Mouse (Mus musculus) liver, embryonic 16.5 days (tissue): ENCODE measurements at regions not wholly inside any gene's neighbourhood (a gene's known extent, or its start where the extent isn't known, plus 50 kb on each side); places are given as distances from the start of the nearest gene placed in this dataset.

ENCODE experiments used
- ATAC-seq: fragments of 200-750 bp; cut with Nextera tagmentation; 2 replicates; pipeline ENCODE4 v1.8.0; 2017; ENCODE audit warnings: low read depth, mild to moderate bottlenecking, moderate number of reproducible peaks, moderate library complexity
- H3K27ac ChIP-seq: fragments of 300-500 bp; sonication (generic); 2 replicates; pipeline ENCODE4 v1.5.1; 2014; ENCODE audit warnings: mild to moderate bottlenecking, low read length
- H3K27me3 ChIP-seq: fragments of 300-500 bp; sonication (generic); 2 replicates; pipeline ENCODE4 v1.6.1; 2014; ENCODE audit warnings: low read depth, low read length, mixed read lengths; ENCODE audit not compliant: control insufficient read depth, insufficient read depth
- H3K36me3 ChIP-seq: fragments of 300-500 bp; sonication (generic); 2 replicates; pipeline ENCODE4 v1.6.1; 2014; ENCODE audit warnings: mild to moderate bottlenecking; ENCODE audit not compliant: control insufficient read depth, insufficient read depth
- H3K4me1 ChIP-seq: fragments of 300-500 bp; sonication (generic); 2 replicates; pipeline ENCODE4 v1.6.1; 2014; ENCODE audit warnings: low read depth, low read length, mixed read lengths; ENCODE audit not compliant: control insufficient read depth
- H3K4me2 ChIP-seq: fragments of 300-500 bp; sonication (generic); 2 replicates; pipeline ENCODE4 v1.6.1; 2014; ENCODE audit warnings: low read depth, low read length, mixed read lengths
- H3K4me3 ChIP-seq: fragments of 300-500 bp; sonication (generic); 2 replicates; pipeline ENCODE4 v1.5.1; 2014; ENCODE audit warnings: low read depth, mild to moderate bottlenecking, low read length
- H3K9ac ChIP-seq: fragments of 300-500 bp; sonication (generic); 2 replicates; pipeline ENCODE4 v1.6.1; 2014; ENCODE audit warnings: low read depth, low read length
- H3K9me3 ChIP-seq: fragments of 300-500 bp; sonication (generic); replicated peaks from 2 replicates; pipeline ENCODE4 v1.6.1; 2016; ENCODE audit warnings: low read length; ENCODE audit not compliant: control insufficient read depth
- WGBS: fragments of 180-500 bp; shearing (Covaris S2); extraction: QIAGEN DNeasy Blood & Tissue Kit; methylation state at CpG from one replicate; pipeline ENCODE4 v1.1.7; 2014; ENCODE audit not compliant: insufficient replicate concordance; 5-methylcytosine and 5-hydroxymethylcytosine counted together

GRCm38 (mm10) chr12:49974591-49975323 is 589.8 kb downstream of the Gm43517 start:
- Histone ChIP-seq H3K36me3 (no peaks in the 10 kb centered on the region), H3K27ac (no peak overlapping the region), H3K9me3 (no peaks in the 10 kb centered on the region), H3K27me3 (no peaks in the 10 kb centered on the region), H3K9ac (no peak overlapping the region), H3K4me2 (no peak overlapping the region), H3K4me1 (no peaks in the 10 kb centered on the region), H3K4me3 (no peak overlapping the region)
- WGBS = 53% methylated on average over 2 of the region's 2 CpGs
- ATAC-seq = no peak

GRCm38 (mm10) chr12:49975553-49975952 is 590.6 kb downstream of the Gm43517 start:
- no peaks in the 10 kb centered on the region for H3K9me3 ChIP-seq
- H3K4me2 ChIP-seq = no peak overlapping the region
- 47% methylated on average over 1 of the region's 1 CpGs for WGBS
- no peak for ATAC-seq
- H3K27me3 ChIP-seq = no peaks in the 10 kb centered on the region
- H3K4me1 ChIP-seq = no peaks in the 10 kb centered on the region
- H3K36me3 ChIP-seq = no peaks in the 10 kb centered on the region
- no peak overlapping the region for H3K4me3 ChIP-seq
- H3K27ac ChIP-seq = no peak overlapping the region
- no peak overlapping the region for H3K9ac ChIP-seq

- no peaks in the 10 kb centered on the region for H3K4me1 ChIP-seq
- no peak overlapping the region for H3K27ac ChIP-seq
- H3K4me2 ChIP-seq = no peak overlapping the region
- H3K9me3 ChIP-seq = no peaks in the 10 kb centered on the region
- no peak overlapping the region for H3K9ac ChIP-seq
- H3K36me3 ChIP-seq = no peaks in the 10 kb centered on the region
- H3K27me3 ChIP-seq = no peaks in the 10 kb centered on the region
- H3K4me3 ChIP-seq = no peak overlapping the region
- 66% methylated on average over 7 of the region's 7 CpGs for WGBS
- no peak for ATAC-seq
Observed at GRCm38 (mm10) chr12:49992501-49993079, 607.6 kb downstream of the Gm43517 start.

DNA sequence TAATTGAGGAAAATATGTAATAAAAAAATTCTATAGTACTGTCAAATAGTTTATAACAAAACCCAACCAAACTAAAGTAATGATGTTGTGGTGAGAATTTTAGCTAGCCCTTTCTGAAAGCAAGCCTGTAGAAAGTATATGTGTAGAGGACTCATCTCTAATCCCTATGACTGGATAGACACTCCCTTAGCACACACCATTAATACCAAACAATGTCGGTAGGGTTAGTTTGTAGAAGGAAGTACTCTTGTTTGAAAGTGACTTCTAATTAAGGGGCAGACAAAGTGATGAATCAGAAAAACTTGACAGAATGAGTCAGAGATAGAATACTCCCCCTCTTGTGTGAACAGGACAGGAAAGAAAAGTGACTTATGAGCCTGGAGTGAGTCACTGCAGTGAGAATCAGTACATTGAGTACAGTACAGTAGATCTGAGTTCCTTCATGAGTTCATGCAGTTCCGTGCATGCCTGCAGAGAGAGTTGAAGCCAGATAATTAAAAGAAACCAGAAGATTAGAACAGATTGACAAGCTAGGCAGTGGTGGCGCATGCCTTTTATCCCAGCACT is 610.0 kb downstream of the Prkd1 start:
- Histone ChIP-seq H3K27me3 (no peaks in the 10 kb centered on the region), H3K4me2 (no peak overlapping the region), H3K4me1 (no peaks in the 10 kb centered on the region), H3K4me3 (no peak overlapping the region), H3K36me3 (no peaks in the 10 kb centered on the region), H3K9ac (no peak overlapping the region), H3K27ac (no peak overlapping the region), H3K9me3 (no peaks in the 10 kb centered on the region)
- ATAC-seq = no peak
- 58% methylated on average over 3 of the region's 3 CpGs for WGBS

DNA sequence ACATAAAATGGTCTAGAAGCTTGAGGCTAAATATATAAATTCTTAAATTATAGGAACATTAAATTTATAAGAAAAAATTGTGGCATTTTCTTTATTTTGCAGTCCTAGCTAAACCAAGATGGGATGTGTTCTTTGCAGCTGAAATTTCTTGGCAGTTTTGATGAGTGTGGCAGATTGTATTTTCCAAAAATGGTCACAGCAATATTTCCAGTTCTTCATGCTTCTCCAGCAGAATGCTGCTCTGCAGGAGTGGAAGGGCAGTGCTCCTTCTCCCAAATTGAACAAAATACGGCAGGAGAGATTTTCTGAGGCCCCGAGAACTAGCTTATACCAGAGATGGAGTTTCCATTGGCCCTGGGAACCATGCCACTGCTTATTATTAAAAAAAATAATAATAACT is 587.6 kb downstream of the Prkd1 start:
- no peak for ATAC-seq
- H3K27me3 ChIP-seq = no peaks in the 10 kb centered on the region
- no peak overlapping the region for H3K4me3 ChIP-seq
- 56% methylated on average over 2 of the region's 2 CpGs for WGBS
- H3K9ac ChIP-seq = no peak overlapping the region
- H3K4me1 ChIP-seq = no peaks in the 10 kb centered on the region
- no peaks in the 10 kb centered on the region for H3K9me3 ChIP-seq
- no peak overlapping the region for H3K27ac ChIP-seq
- no peaks in the 10 kb centered on the region for H3K36me3 ChIP-seq
- H3K4me2 ChIP-seq = no peak overlapping the region

DNA sequence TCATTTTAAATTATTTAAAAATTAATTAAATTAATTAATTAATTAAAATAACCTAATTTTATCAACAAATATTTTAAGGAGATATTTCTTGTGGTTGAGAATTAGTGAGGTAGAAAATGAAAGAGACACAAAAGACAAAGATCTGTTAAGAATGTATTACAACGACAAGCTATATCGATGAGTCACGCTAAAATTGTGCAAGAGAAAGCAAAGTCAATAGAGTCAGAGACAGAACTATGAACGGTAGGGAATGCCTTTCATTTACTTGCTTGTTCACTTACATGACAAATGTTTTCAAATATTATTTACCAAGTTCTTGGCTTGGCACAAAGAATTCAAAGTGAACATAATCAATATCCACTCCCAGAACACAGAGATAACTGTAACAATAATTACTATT is 582.5 kb downstream of the Prkd1 start:
- no peaks in the 10 kb centered on the region for H3K4me1 ChIP-seq
- no peak overlapping the region for H3K4me3 ChIP-seq
- H3K36me3 ChIP-seq = no peaks in the 10 kb centered on the region
- no peak overlapping the region for H3K4me2 ChIP-seq
- no peak overlapping the region for H3K27ac ChIP-seq
- no peaks in the 10 kb centered on the region for H3K27me3 ChIP-seq
- H3K9ac ChIP-seq = no peak overlapping the region
- H3K9me3 ChIP-seq = no peaks in the 10 kb centered on the region
- no peak for ATAC-seq
- 63% methylated on average over 4 of the region's 4 CpGs for WGBS

DNA sequence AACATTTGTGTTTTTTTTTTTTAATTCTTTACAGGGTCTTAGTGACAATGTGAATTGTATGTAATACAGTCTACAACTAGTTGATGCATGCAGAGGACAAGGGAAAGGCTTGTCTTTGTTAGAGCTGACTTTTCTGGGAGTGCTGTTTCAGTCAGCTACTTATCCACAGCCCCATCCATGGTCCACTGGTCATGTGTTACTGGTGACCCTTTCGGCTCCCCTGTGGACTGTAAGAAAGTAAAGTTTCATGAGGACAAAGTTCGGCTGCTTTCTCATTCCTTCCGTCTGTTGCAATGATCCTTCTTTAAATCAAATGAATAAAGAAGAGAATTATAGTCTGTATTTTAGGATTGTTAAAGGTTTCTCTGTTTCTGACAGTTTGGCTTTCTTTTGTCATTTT is 577.1 kb downstream of the Prkd1 start:
- H3K4me2 ChIP-seq = no peak overlapping the region
- 69% methylated on average over 3 of the region's 3 CpGs for WGBS
- ATAC-seq = no peak
- H3K36me3 ChIP-seq = no peaks in the 10 kb centered on the region
- H3K9me3 ChIP-seq = no peaks in the 10 kb centered on the region
- no peak overlapping the region for H3K9ac ChIP-seq
- no peak overlapping the region for H3K27ac ChIP-seq
- no peak overlapping the region for H3K4me3 ChIP-seq
- no peaks in the 10 kb centered on the region for H3K4me1 ChIP-seq
- no peaks in the 10 kb centered on the region for H3K27me3 ChIP-seq

GRCm38 (mm10) chr12:50072359-50072758 is 576.5 kb downstream of the Prkd1 start:
- no peak for ATAC-seq
- Histone ChIP-seq H3K36me3 (no peaks in the 10 kb centered on the region), H3K27me3 (no peaks in the 10 kb centered on the region), H3K4me2 (no peak overlapping the region), H3K4me3 (no peak overlapping the region), H3K4me1 (no peaks in the 10 kb centered on the region), H3K27ac (no peak overlapping the region), H3K9me3 (no peaks in the 10 kb centered on the region), H3K9ac (no peak overlapping the region)
- WGBS = 63% methylated on average over 1 of the region's 1 CpGs

DNA sequence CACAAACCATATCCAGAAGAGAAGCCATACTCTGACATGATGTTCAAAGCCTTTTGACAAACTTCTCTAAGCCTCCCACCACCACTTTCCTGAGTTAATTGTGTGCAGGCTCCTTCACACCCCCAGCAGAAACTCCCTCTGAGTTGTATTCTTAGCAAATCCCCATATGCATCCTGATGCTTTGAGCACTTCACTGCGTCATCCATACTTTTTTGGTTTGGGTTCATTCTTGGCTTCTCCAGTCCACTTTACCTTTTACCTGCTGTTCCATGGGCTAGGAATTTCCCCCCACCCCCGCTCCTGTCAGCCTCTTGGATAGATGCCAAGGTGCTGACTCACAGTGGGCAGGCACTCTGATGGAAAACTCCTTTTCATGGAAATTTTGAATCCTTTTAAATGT is 575.2 kb downstream of the Prkd1 start:
- Histone ChIP-seq H3K9me3 (no peaks in the 10 kb centered on the region), H3K4me2 (no peak overlapping the region), H3K36me3 (no peaks in the 10 kb centered on the region), H3K27me3 (no peaks in the 10 kb centered on the region), H3K4me1 (no peaks in the 10 kb centered on the region), H3K27ac (no peak overlapping the region), H3K4me3 (no peak overlapping the region), H3K9ac (no peak overlapping the region)
- WGBS = 47% methylated on average over 2 of the region's 2 CpGs
- no peak for ATAC-seq
